Mouse (Mus musculus) c-Kit-positive CD71-negative TER-119-negative erythroid progenitor cells, embryonic 14.5 days (primary cell): Measurements from ENCODE around the gene Ackr3.

Experiments
- DNase-seq: peaks from one replicate; pipeline ENCODE4 v3.0.0-alpha.2; 2013; ENCODE audit warnings: low read depth

Gene Ackr3

DNA sequence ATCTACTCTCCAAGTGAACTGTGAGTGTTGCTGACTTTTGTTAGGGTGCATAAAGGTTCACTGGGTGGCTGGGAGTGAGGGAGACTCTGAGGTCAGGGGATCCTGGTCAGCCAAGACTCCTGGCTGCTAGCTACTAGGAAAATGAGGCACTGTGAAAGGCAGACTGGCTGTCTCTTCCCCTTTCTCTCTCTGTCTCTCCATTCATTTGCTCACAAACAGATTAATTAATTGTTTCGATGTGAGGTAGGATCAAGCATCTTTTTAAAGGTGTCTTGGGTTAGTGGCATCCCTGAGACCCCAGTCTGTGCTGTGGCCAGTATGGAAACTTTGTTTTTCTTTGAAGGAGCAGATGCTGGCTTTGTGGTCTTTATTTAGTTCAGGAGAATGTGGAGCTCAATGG is 1.0 kb downstream of the Ackr3 start:
- DNase-seq, result no peak

DNA sequence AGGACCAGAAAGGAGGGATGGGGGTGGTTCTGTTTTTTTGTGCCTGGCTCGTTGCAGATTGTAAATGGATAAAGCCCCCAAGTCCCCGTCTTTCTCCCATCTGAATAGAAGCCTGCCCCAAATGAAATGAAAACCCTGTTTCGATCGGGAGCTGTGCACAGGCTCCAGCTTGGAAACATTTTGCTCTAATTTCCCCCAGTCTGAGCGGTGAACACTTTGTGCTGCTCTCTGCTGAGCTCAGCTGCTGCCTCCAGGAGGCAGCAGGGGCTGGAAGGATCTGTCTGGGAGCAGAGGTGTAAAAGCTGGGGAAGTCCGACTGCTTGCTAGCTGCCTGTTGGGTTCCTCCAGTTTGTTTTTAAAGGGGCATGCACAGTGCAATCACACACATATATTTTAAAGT is 1.4 kb downstream of the Ackr3 start:
- DNase-seq, result no peak

DNA sequence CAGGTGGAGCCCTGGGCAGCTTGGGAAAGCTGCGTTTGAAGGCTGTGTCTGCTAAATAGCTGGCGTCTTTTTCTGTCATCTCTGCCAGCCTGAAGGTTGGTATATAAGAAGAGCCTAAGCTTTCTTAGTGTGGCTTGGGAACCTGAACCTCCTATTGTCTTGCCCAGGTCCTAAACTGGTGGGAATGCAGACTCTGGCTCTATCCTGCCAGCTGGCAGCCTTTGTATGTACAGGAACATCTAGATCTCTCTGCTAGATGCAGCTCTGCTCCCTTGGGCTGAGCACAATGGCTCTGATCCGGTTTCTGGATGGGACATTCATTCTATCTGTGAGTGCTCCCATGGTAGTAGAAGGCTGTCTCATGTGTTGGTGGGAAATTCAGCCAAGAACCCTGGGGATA is 2.9 kb downstream of the Ackr3 start:
- no peak for DNase-seq

DNA sequence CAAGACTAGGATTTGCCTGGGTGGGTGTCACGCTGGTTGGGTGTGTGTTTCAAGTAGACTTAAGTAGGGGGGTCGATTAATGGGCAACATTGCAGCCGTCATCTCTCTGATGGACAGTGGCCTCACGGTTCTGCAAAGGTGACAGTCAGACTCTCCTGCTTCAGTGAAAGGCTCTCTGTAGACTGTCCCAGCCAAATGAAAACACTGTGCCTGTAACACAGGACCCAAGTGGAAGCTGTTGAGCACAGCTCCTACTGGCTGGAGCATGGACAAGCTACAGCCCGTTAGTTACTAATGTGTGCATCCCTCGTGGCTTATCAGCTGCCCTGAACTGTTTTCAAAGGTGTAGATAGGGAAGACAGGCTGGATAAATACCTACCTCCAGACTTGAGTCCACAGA is 3.5 kb downstream of the Ackr3 start:
- DNase-seq, result no peak

DNA sequence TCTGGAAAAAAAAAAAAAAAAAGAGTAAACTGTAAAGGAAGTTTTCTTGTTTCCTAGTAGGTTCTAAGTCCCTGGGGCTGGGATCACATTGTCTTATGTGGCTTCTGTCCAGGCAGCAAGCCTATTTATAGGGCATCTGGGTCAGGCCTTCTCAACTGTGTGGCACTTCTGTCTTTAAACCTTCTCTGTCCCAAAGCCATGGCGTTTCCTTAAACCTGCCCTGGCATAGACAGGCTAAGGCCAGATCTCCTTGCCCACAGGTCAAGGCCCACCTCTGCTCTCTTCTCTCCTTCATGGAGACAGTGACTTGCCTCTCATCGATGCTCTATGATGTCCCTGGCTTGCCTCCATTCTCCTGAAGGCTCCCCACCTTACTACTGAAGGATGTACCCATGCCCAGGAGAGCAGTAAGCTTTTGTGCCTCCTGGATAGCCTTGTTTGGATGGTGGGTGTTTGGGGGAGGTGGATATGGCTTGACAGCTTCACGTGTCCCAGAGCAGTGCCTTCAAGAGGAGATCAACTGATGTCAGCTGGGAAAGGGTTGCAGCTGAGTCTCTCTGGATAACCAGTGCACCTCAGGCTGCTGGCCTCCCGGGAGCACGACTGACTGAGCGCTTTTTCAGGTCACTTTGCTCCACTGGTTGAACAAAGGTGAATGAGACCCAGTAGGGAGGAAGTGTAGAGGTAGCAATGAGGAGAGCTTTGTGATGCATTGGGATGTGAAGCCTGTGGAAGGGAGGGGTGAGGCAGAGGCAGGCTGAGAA is 4.1 kb downstream of the Ackr3 start:
- DNase-seq, result no peak

DNA sequence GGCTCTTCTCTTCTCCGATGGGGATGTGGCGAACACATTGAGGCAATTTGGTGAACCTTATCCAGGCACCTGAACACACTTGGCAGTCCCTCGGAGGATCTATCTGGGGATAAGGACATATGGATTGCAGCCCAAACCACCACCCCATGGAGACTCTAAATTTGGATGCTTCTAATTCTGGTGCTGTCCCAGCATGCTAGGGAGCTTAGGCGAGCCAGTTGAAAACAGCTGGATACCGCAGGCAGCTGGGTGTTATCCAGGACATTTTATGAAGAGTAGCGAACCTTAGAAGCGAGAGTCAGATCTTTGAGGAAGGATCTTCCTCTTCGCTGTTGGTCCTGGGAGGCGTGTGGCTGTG is 4.7 kb downstream of the Ackr3 start:
- no peak for DNase-seq

DNA sequence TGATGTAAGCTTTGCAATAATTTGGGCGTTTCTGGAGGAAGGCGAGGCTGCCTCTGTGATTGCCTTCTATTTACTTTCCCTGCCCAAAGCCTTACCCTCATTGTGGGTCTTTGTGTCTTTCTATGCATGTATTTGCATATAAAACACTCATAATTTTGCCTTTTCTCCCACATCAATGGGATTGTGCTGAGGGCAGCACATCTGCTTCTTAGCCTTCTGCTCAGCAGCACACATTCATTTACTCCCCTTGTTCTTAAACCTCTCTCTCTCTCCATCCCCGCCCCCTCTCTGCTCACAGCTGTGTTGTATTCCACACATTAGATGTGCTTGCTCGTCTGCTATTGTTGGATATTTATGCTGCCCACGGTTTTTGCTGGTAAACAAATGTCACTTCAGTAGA is 5.3 kb downstream of the Ackr3 start:
- DNase-seq, result no peak

DNA sequence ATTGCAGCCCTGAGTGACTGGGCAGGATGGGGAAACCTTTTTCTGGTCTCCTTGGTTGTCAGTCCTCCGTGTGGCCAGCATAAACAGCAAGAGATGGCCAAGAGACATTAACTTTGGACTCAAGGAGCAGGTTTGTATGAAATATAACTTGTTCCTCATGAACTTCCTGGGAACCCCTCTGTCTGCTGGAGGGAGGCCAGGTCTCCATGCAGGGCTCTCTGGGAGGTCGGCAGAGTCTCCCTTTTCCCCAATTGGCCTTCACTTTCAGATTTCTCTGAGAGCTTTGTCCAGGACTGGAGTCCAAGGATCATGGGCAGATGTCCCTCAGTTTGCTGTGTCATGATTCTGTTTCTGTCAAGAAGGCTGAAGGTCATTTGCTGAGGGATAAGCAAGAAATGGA is 6.0 kb downstream of the Ackr3 start:
- no peak for DNase-seq

DNA sequence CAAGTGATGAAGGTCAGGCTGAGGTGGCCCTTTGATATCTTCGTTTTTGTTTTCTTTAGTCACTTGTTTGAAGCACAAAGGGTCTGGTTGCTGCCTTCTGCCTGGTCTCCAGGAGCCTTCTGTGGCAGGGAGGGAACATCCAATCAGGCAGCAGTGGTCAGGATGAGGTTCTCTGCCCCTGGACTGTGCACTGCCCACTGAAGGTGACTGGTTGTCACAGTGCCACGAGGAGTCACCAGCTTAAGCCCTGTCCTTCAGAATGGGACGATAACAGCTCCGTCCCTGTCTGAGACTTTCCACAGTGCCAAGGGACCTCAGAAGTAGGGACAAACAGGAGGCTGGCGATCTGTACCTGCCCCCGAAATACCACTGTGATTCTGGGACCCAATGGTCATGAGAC is 6.6 kb downstream of the Ackr3 start:
- DNase-seq, result no peak

DNA sequence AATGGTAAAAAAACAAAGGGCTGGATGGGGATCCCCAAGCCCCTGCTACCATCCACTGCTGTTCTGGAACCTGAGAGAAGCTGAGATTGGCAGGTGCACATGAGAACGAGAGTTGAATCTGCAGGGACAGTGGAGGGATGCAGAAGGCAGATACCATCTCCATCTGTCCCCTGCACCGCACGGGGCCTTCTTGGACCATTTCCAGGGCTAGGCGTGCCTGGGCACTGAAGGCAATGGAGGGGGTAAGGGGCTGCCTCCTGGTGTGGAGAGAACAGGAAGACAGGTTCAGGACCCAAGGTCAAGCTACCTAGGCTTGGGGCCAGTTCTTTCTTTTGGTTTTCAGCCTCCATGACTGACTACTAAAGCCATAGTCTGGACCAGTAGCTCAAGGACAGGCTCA is 7.0 kb downstream of the Ackr3 start:
- no peak for DNase-seq

DNA sequence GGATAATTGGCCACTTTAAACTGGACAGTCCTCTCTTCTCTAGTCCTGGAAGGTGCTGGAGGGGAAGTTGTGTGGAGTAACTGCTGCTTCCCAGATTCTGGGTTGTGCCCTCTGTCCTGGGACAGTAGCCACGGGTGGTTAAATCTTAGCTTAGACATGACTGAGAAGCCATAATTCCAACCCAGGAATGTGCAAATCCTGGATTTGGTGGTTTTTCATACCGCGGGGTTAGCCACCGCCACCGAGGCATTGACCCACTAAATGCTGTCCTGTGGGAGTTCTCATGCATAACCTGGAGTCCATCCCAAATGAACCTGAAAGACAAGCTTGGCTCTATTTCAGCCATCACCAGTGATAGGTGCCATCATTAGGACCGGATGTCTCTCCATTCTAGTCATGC is 8.6 kb downstream of the Ackr3 start:
- no peak for DNase-seq

DNA sequence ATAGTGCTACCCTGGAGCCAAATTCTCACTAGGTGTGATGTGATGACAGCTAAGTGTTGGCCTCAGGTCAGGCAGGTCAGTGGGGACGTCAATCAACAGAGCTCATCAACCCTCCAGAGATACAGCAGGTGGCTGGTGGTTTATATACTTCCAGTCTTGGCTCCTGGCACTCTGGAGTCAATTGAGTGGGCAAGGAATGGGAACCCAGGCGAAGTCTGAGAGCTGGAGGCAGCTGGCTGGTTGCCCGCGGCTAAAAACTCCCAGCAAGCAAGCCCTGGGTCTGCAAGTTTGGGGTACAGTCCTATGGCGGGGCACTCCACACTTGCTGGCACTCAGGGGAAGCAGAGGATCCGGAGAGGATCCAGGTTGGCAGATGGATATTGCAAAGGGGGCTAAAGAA is 9.1 kb downstream of the Ackr3 start:
- DNase-seq, result no peak

DNA sequence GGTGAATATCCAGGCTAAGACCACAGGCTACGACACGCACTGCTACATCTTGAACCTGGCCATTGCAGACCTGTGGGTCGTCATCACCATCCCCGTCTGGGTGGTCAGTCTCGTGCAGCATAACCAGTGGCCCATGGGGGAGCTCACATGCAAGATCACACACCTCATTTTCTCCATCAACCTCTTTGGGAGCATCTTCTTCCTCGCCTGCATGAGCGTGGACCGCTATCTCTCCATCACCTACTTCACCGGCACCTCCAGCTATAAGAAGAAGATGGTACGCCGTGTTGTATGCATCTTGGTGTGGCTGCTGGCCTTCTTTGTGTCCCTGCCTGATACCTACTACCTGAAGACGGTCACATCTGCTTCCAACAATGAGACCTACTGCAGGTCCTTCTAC is 10.2 kb downstream of the Ackr3 start:
- DNase-seq, result no peak

DNA sequence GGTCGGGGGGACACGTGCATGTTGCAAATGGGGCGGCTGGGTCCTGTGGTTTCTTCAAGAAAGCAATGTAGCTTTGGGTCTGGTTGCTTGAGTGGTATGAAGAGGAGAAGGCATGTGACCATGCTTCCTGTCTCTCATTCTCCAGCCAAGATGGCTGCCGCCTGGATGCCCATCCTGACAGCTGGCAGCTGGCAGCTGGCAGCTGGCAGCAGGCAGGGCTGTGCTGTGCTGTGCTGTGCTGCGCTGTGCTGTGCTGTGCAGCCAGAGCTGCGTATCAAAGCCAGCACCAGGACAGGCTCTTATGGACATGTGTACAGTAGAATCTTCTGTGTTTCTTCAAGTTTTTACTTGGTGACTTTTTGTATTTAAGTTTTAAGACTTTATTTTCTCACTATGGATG is 11.1 kb downstream of the Ackr3 start:
- no peak for DNase-seq

DNA sequence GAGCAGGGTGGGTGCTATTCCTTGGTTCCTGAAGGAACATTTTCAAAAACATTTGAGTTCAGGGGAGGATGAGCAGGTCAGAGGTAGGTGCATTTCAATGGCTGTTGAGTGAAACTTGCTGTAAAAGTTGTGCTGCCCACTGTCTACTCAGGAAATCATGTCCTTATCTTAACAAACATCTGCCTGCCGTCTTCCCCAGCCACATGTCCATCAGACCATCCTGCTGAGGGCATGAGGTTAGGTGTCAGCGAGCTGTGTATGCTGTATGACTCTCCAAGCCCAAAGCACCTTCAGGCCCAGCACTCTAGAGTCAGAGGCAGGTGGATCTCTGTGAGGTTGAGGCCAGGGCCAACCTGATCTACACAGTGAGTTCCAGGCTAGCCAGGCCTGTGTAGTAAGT is 12.1 kb downstream of the Ackr3 start:
- DNase-seq, result no peak

DNA sequence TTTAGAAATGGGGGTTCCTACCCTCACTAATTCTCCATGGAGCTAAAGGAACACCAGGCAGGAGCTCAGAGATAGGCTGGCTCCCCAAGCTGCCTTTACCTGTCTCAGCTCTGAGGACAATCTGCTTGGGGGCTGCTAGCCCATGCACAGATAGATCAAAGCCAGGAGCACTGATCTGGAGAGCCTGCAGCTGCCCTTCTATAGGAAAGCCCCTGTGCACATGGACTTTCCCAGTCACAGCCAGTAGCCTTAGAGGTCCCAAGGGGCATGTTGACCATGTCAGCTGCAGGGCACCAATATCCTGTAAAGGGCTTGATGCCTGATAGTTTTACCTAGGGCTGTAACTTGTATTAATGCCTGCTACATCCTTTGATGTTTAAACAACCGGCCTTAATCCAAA is 12.6 kb downstream of the Ackr3 start:
- DNase-seq, result no peak

DNA sequence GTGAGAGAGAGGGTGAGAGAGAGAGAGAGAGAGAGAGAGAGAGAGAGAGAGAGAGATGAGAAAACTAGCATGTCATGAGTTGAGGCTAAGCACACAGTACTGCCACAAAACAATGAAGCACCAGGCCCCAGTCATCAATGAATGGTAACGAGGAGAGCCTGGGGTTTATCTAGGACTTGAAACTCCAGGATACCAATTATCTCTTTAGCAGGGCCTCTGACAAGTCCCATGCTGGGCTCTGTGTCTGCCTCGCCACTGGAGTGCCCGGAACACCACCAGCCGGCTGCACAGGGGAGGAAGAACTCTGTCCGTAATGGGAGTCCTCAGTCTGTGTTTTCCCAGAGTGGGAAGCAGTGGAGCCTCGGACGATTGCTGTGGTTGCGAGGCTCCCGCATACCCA is 16.5 kb downstream of the Ackr3 start:
- DNase-seq, result no peak

DNA sequence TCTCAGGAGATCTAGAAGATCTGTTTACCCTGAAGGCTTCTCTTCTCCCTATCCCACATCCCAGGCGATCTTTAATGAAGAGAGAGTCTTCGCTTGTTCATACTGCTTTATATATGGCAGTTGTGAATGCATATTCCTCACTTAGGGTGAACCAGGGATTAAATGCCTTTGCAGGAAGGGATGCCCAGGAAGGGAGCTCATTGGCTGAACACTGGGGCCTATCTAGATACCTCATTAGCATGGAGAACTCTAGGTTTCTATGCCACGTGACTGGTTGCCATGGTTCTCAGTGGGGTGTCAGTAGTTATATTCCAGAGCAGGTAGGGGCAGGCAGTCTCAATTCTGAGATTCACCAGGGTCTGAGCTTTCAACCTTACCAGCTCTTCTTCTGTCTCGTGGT is 17.1 kb downstream of the Ackr3 start:
- no peak for DNase-seq

DNA sequence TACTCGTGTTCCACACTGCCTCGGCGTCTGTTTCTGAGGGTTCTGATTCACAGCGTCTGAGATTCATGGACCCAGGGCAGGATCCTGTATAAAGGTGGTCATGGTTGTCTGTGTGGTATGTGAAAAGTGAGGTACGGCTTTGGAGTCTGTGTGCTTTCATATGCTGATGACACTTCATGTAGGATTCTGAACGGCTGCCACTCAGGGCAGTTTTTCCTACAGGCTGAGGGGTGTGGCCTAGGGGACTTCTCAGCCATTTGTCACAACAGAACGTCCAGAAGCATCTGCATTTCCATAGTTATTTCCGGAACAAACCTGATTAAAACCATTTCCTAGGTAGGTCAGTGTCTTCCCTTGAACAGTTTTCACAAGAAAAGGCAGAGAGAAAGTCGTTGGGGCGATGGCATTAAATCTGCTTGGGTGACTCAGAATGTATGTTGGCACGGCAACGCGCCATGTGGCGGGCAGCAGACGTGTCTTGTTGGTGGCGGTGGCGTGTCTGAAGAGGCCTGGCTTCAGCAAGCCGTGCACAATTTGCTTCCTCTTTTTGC is 18.1 kb downstream of the Ackr3 start:
- DNase-seq, result no peak

DNA sequence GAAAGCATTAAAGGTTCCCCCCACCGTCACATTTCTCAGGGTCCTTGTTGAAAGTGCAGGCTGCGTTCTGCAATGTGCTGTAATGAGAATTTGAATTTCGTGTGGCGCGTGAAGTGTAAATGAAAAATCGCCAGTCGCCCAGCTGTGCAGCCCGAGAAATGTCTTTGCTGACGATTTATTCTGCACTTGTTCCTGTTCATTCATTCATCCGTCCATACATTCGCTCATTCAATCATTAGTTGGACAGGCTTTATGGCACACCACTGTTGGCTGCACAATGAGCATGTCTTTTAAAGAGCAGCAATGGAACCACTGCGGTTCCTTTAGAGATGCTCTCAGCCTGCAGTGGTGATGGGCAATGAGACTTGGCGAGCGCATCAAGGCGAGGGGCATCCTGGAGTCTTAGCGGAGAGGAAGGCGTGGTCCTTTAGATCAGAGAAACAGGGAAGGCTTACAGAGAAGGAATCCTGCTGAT is 18.7 kb downstream of the Ackr3 start:
- no peak for DNase-seq

DNA sequence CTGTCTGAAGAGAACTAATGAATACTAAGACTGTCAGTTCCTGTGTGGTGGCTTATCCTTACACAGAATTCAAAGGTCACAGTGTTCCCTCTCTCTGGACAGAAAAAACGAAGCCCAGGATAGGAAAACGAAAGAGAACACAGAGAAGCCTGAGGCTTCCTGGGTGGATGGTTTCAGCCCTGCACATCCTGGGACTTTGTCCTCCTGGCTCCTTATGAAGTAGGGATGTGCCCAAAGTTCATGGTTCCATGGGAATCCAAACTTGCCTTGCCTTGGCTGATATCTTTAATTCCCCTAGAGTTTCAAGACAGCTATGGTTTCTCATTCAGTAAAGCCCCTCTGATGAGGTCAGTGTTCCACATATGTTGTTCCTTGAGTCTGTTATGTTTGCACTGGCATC is 19.2 kb downstream of the Ackr3 start:
- no peak for DNase-seq

DNA sequence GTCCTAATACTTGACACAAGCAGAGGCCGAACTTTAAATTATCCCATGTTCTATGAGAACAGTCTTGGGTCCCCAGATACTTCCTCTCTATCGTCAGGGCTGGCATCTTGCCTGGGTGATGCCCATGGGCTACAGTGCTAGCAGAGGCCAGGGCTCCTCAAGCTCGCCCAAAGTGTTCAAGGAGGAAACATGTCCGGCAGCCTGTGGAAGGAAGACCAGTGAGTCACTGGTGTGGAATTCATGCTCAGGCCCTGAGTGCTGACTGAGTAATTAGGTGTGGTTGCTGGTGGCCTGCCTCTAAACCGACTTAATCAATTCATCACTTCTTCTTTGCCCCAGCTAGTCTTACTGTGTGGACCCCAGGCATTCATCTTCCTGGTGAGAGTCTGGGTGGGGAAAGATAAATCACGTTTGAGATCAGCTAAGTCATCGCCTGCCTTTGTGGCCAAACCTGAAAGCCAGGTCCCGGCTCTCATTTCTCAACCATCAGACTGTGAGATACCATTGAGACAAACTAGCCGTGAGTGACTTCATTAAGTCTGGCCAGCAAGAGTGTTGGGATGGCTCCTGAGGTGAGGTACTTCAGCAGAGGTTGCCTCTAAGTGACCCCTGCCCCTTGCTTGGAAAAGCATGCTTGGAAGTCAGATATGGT is 21.9 kb downstream of the Ackr3 start:
- DNase-seq, result no peak

DNA sequence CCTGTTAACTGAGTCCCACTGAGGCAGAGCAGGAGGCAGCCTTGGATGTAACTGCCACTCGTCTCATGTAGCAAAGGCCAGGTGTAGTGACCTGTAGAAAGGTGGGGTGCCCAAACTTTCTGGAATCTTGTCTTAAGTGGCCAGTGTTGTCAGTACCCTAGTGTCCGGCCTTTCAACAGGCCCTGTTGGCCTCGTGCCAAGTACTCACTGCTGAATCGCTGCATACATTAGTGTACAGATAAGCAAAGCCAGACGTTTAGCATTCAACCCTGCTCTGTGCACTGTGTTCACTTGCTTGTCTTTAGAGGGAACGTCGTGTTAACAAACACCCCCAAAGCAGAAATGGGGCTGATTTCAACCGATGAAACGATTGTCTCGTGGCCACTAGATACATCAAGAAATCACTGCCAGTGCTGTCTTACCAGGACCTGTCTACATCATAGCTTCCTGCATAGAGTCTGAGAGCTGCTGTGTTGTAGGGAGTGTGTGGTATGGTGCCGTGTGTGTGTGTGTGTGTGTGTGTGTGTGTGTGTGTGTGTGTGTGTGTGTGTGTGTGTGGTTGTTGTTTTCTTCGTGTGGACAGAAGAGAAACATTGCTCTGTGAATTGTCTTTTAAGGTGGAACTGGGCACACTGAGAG is 24.0 kb downstream of the Ackr3 start:
- DNase-seq, result no peak
